Mouse (Mus musculus) spleen, postnatal 4 days (tissue): Measurements from ENCODE around the gene Atp2a2.

Experiments used
- DNase-seq, 2 experiments: peaks; one replicate each; pipeline ENCODE4 v3.0.0; 2022; ENCODE audit warnings: low spot score in 2 of 2

The Atp2a2 gene

DNA sequence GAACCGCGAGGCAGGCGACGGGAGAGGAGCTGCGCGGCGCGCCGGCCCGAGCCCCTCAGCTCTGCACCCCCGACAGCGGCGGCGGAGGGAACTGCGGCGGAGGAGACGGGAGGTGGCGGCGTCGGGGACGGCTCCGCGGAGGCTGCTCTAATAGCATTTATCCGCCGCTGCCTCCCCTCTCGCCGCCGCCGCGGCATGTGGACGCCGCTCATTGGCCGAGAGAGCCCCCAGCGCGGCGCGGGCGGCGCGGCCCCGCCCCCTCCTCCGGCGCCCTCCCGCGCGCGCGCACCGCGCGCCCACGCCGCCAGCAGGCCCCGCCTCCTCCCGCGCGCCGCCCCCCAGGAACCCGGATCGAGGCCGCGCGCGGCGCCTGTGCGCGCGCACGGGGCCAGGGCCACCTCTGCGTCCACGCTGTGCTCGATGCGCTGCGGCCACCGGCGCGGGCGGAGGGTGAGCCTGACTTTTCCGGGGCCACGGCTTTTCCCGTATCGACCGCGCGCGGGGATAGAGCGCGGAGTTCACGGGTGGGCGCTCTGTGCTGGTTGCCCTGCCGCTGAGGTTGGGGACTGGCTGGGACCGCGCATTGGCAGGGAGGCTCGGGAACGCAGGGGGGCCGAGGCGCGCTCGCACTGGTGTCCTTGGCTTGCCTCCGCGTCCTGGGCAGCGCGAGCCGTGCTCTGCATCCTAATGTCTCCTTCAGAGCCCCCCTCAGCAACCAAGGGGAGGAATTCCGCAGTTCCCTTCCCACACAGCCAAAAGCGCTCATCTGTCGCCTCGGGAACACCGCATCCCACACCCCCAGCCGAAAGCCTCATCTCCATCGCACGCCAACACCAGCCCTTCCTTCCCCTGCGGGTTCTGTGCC lies at the start of gene Atp2a2:
Gene Atp2a2, minus strand, starts transcription at position 149 of the 865 bp plus-strand sequence.
- peak; percentile 90 to 96 for DNase-seq

DNA sequence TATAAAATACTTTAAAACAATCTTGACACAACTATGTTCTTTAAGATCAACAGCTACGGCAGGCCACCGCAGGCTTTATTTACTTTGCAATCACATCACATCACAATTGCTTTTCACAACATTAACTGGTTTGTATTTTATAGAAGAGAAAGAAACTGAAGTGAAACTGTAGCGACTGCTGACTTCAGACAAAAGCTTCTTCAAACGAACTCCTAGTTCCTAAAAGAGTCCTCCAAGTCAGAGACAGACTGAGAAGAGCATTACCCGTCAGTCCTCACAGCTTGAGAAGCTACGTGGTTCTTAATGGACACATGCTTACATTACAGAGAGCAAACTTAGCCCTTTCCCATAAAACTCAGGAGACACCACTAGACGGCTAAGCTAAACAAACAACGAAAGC lies 48.4 kb upstream of the Atp2a2 start:
- DNase-seq: no peak

DNA sequence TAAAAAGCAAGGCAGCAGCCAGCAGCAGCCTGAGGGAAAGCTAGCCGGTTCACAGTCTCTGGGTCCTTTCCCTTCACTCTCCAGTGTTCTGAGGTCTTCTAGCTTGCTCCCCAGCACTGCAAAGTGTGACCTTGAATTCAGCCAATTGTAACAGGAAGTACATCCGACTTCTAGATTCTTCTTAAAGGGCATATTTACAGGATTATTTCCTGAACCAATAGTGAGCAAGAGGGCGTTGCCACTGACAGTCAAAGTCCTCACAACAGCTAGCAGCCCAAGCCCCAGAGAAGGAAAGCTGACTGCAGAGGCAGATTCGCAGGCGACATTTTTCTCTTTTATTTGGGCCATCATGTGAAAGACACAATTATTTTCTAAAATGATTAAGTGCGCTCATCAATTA lies 46.6 kb upstream of the Atp2a2 start:
- DNase-seq: no peak

DNA sequence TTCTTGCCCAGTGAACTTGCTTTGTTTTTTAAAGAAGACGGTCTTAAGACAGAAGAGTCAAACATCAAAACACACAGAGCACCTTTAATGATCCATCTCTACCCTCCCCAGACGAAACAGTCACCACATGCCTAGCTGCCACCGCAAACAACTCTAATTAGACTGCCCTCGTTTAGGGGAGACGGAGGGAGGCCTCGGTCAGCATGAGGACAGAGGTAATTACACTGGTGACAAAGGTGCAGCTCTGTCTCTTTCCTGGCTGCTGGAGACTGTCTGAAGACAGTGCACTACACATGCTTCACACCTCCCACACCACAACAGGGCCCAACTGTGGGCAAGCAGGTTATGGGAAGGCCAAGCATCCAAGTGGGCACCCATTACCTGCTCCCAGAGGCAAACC lies 45.8 kb upstream of the Atp2a2 start:
- DNase-seq: no peak

DNA sequence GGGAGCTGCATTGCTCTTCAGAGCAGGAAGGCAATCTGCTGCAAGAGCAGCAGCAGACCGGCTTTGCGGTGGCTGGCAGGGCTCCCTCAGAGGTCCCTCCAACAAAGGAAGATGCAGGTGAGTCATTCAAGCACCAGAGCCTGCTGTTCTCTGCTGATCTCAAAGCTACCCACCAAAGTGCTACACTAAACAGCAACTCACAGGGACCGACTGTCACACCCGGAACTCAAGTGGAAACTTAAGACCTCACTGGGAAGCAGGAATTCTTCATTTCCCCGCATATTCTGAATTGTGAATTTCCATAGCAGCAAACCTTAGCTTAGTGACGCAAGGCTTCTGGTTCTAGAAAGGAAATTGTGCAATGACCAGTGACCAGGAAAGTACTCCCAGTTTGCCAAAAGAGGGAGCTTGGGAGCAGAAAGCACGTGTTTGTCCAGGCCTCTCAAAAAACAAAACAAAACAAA lies 45.3 kb upstream of the Atp2a2 start:
- no peak for DNase-seq

DNA sequence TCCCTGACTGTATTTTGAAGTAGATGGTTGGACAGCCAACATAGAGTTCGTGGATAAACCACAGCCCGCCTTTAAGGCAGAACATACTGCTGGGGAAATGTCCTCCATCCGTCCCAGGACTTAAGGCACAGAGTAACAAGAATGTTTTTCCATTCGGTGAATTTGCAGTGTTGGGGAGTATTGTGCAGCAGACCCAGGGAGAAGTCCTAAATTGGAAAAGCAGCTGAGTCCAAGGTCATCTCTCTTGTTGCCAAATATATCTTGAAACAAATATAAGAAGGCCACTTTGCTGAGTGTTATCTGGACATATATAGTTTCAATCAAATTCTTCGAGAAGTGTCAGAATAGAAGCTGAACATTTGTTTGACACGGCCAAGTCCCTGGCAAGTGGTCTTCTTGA lies 41.4 kb upstream of the Atp2a2 start:
- DNase-seq: no peak

DNA sequence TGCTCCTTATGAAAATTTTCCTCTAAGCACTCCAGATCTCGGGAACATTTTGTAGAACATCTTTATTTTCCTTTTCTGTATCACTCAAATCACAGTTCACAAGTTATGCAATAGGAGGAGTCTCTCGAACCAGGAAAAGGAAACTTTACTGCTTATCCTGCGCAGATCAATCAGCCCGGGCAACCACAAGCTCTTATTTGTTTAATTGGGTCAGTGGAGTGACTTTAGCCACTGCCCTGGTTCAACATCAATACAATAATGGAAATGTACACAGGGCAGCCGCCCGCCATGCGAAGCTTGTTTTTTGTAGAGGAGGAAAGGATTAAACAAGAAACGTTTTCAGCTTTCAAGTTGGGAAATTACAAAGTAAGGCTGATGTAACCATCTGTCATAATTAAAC lies 39.8 kb upstream of the Atp2a2 start:
- DNase-seq: no peak

DNA sequence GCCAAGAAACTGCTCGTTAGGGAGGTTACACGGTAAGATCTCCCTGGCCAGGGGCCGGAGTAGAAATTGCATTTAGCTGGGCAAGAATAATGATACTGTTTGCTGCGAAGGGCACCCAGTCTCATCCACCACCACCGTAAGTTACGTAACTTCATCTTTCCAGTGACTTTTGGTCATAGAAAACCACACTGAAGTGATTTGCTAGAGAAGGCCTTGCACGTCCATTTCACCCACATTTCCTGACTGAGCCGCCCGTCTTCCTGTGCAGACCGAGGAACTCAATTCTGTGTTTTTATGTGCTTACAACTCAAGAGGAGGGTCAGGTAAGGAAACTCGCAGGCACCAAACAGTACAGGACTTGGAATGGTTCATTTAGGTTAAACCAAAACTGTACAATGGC lies 36.1 kb upstream of the Atp2a2 start:
- DNase-seq: no peak

DNA sequence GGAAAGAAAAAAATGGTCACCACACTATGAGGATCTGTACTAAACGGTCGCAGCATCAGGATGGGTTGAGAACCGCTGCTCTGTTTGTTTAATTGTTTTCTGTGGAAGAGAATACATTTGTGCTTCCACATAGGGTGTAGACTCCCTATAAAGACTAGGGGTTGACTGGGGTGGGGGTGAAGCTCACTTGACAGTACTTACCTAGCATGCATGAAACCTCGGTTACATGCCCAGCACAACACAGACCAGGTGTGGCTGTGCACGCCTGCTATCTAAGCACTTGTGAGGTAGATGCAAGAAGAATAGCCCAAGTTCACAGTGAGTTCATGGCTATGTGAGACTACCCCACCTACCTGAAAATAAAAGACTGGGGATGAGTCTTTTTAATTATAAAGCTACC lies 35.6 kb upstream of the Atp2a2 start:
- DNase-seq: no peak

DNA sequence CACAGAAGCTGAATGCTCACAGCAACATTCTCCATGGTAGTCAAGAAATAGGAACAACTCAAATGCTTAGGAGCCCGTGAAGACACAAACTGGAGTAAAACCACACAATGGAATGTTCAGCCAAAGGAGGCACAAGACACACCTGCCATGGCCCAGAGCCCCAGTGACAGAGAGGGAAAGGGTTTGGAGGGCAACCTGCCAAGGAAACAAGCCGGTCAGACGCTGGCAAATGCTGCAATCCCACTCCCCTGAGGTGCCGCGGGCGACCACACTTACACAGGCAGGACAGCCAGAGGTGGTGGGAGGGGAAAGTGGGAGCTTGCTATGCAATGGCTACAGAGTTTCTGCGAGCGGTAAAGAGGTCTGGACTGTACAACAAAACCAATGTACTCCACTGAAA lies 31.9 kb upstream of the Atp2a2 start:
- no peak for DNase-seq

DNA sequence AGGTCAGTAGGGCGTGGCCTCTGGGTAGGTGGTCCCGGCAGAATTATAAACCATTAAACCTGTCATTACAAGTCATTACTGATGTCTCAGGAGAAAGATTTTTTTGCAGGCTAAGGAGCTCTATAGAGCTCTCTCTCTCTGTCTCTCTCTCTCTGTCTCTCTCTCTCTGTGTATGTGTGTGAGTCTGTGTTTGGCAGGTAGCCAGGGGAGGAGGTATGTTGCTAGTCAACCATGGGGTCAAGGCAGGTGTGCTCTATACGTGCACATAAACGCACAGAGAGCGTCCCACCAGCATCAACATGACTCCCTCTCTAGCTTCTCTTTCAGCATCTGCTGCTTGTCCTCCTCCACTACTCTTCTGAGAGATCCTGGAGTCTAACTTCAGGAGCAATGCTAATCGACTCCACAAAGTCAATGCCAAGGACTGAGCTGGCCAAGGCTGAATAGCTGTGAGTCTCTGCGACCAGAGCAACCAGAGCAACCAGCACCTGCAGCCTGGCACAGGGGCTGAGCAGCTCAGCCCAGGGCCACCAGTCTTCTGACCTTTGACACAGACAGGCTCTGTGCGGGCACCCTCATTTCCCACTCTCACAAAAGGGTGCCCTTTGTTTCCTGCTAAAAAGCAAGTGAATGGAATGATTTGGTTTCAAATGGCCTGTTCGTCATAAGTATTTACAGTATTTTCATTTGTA lies 28.0 kb upstream of the Atp2a2 start:
- DNase-seq: no peak

DNA sequence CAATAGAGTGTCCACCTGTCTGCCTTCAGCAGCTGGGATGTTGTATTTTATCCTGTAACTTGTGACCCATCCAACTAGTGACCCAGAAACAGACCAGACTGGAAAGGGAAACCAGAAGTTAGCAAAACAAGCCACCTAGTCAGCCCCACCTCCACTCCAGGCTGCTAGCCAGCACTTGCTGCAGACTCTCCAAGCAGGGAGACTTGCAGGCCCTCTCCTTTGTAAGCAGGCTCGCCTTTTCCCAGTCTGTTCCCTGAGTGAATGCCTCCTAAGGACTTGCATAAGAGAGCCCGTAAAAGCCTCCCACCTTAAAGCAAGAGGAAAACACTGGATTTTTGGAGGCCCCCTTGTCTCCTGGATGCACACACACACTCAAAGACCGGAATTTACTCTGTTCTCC lies 27.3 kb upstream of the Atp2a2 start:
- no peak for DNase-seq

DNA sequence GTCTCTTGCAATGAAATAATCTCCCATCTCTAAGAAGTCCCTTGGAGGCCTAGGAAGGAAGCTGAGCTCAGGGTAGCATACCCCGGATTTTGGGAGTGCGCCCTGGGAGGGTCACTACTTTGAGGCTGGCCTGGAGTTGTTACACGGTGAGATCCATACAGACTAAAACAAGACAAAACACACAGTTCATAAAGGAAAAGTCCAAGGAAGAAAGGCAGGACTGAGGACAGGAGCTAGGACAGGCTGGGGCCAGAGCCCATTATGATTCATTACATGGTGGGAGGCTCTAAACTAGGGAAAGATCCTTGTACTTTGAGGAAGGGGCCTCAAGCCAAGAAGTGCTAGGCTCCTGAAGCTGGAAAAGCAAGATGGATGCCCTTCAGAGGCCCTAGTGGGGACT lies 26.6 kb upstream of the Atp2a2 start:
- DNase-seq: no peak

DNA sequence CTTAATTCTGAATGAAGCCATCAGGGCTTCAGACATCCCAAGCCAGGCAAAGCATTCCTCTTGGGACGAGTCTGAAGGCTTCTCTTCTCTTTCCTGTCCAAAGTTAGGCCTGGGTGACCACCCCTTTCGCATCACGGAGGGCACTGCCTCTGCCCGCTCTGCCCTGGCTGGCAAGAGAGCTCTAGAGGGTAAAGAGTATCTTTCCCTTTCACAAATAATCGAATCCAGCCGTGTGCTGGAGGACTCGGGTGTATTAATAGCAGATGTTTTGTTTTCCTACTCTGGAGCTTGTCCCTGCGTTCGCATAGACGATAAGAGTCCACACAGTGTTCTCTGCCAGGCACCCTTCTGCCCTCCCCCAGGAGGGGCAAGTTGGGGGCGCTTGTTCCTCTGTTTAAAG lies 25.7 kb upstream of the Atp2a2 start:
- DNase-seq: no peak

DNA sequence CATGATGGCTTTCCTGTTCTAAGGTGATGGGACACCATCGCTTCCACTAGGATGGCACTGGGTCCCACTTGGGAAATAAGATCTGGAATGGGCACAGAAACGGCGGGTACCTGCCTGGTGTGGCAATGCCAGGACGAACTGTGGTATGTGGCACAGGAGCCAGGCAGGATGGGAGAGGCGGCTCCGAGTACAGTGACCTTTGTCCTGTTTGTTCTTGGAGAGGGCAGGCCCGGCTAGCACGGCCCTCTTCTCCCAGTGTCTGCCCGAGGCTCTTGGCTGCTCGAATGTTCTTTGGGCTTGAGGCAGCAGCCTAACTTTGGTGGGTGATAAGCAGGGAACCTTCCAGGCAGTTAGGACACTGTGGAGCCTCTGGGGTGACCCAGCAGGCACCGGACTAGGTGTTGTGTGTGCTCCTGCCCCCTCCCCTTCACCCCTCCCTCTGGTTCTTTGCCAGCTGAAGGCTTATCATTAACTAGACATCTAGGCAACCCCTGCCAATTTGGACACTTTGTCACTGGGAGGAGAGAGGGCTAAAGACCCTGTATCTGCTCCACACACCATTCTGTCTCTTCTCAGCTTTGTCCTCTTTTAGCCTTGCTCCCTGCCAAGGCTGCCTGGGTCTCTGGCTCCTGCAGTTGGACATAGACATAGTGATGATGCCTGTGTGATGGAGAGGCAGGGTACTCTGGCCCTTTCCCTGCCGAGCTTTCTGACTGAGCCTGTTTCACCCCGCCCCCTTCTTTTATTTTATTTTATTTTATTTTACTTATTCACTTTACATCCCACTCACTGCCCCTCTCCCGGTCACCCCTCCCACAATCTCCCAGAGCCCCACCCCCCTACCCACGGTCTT lies 25.1 kb upstream of the Atp2a2 start:
- no peak for DNase-seq

DNA sequence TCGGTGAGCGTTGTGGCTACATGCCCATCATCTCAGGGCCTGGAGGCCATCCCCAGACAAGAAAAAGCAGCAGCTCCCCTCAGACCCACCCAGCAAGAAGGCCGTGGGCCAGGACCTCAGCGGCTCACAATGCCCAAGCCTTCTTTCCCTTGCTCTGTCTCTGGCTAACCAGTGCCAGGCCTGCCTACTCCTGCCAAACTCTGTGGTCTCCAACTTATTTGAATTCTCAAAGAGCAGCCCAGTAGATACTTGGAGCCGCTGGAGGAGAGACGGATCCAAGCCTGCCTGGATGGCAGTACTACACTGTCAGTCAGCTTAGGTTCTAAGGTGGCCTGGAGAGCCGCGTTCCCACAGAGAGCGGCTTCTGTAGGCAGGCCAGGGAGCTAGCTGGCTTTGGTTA lies 24.4 kb upstream of the Atp2a2 start:
- no peak for DNase-seq

DNA sequence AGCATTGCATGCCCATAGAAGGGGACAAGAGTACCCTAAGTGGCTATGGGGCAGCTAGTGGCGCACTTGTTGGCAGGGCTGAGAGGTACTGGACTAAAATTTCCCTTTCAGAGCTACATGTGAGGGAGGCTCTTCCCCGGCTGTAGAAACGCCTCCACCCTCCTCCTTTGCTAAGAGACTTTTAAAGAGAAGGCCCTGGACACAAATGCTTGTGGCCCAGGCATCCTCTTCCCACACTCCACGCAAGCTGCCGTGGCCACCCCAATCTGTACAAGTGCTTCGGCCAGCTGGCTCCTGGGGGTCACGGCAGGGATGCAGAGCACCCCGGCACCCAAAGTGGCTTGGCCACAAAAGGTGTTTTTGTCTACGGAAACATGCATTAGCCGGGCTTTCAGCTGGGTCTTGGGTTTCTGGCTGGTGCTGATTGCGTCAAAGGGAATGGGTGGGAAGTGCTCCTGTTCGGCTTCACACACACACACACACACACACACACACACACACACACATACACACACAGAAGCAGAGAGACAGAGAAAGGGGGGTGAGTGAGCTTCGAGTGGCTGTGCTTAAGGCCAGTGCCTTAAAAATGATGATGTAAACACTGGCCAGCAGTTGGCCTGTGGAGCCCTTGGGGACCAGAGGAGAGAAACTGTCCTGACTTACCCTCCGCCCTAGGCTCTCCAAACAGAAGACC lies 23.4 kb upstream of the Atp2a2 start:
- DNase-seq: no peak

DNA sequence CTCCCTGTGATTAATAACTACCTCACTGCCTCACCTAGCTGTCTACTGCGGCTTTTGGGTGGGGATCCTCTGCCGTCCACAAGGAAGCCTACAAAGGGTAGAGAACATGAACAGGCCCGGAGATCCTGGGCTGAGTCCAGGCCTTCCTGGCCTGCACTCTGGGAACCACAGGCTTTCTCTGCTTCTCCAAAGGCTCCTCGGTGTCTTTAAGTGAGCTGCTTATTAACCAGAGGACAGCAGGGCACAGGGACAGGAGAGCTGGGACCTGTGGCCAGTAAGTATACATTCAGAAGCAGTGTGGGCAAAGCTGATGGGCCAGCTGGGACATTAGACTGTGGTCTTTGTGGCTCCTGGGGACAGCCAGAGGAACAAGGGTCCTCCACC lies 22.8 kb upstream of the Atp2a2 start:
- DNase-seq: no peak

DNA sequence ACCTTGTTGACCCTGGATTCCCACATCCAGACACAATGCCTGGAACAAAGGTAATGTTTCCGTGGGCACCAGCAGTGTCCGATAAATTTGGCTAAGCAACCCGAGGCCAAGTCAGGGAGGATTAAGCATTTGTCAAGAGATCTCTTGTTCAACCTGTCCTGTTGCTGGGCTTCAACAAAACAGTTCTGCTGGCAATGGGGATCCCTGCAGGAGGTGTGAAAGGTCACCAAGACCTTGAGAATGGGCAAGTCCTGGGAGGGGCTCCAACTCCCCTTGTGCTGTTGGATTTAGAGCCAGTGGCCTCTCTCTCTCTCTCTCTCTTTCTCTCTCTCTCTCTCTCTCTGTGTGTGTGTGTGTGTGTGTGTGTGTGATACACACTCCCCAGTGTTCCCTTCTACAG lies 22.2 kb upstream of the Atp2a2 start:
- DNase-seq: no peak

DNA sequence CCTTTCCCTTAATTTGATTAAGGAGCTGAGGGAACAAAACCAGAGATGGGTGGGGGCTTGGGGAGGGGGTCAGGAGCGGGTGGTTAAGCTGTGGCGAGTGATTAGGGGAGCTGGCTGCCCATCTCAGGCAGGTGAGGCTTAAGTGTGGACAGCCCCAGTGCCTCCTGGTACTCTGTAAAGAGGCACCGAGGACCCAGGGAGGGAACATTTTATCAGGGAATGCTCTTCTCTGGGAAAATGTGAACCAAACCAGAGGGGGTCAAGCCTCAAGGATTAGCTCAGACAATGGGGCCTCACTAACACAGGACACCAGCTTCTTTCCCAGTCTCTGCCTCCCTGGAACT lies 19.1 kb upstream of the Atp2a2 start:
- no peak for DNase-seq

DNA sequence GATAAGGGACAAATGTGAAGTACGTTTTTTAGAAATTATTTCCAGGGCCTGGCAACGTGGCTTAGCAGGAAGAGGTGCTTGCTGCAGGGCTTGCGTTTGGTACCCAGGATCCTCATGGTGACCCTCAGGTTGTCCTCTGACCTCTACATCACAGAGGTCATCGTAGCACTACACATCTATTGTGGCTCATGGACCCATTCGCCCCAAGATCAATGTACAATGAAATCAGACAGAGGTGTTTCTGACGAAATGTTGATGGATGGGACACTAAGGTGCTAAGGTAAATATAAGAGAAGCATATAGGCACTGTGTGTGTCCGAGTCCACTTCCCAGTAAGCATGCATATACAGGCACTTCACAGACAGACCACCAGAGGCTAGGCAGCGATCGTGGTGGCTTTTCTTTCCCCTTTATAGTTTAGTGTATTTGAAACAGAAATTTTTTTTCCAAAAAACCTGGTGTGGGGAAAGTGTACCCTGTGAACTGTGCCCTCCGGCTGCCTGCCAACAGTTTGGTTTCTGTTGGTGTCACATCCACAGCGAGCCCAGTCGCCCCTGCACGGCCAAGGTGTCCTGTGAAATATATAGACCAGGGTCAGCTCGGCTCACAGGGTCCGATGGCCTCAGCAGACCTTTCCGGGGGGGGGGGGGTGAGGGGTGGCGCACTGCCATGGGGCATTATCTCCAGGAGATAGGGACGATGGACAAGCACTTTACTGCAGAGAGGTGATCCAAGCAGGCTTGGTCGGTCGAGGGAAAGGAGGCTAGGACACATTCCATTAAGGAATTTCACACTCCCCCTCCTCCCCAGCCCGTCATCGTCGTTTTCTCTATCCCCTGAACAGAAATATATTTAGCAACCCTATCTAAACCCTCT lies 18.5 kb upstream of the Atp2a2 start:
- no peak for DNase-seq
